Mouse (Mus musculus): ENCODE results near the gene Romo1.
"Not testable (repeated sequence)": the region's sequence is repeated elsewhere in the genome, so short reads cannot be mapped to it uniquely, and the experiment has no call there.

Romo1 gene

DNA sequence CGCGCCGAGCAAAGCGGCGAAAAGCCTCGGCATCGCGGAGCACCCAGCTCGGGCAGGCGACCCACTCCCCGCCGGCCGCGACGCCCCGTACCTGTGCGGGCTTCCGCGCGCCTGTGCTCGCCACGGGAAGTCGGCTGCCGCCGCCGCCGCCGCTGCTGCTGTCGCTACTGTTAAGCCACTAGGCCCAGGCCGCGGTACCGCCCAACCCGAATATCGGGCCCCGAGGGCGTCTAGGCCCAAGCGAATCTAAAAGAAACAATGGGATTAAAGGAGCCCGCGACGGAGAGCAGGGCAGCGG, 35.9 kb downstream of the Romo1 start:
- DNase-seq (ENCODE audit: low spot score) = no peak

DNA sequence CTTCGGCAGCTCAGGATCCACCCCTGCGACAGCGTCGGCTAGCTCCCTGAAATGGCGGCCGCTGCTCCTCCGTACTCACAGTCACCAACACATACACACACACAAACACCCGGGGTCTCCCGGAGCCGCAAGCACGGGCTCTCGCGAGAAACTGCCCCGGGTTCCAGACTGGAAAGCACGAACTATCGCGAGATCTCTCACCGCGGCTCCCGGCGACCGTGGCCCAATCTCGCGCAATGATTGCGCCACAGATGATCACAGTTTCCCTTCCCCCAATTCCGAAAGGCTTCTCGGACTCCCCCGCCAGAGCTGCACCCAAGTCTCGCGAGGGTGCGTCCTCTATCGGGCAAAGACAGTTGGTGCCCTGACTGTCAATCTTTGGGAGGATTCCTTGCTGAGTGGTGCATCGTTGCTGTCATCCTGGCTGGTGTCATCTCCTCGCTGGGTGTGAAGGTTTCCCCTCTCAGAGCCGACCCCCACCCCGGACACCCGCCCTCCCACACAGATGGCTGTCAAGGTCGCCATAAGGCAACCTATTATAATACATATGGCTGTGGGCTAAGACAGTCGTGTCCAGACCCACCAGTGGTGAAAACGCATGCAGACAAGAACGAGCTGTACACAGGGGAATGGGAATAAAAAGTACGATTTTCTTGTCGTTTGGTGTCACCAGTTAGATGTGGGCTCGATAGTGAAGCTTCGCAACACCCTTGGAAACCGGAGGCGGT, 36.4 kb downstream of the Romo1 start, which contains the start of gene Rbm39:
Rbm39 (minus strand) TSS at position 145 of the 728 bp plus-strand sequence.
- peak; percentile 100 for DNase-seq (ENCODE audit: low spot score)

DNA sequence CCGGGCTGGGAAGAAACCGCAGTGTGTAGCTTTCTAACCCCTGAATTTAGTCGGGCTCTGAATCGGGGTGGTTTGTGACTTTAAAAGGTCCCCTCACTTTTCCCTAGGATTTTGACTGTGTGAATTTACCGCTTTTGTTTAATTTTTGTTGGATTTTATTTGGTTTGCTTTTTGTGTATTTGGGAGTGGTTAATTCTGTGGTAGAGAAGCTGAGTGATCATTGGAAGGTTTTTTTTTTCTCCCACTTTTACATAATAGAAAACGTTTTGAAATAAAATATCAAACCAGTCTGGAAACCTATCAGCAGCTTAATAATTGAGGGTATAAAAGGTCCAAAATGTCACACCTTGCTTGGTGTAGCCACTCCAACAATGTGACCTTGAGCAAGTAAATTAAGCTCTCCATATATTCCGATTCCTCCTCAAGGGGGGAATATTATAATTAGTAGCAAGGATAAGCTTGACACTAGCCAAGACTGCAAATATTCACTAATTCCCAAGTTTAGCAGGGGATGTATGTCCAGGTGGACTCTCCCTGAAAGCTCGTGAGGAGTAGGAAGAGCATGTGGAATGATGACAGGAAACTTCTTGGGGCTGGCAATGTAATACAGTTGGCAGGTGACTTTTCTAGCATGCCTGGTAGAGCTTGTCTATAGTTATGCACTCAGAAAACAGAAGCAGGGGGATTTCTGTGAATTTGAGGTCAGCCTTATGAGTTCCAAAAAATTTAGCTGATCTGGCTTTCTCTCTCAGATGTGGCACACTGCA, 37.2 kb downstream of the Romo1 start:
- no peak for DNase-seq (ENCODE audit: low spot score)

DNA sequence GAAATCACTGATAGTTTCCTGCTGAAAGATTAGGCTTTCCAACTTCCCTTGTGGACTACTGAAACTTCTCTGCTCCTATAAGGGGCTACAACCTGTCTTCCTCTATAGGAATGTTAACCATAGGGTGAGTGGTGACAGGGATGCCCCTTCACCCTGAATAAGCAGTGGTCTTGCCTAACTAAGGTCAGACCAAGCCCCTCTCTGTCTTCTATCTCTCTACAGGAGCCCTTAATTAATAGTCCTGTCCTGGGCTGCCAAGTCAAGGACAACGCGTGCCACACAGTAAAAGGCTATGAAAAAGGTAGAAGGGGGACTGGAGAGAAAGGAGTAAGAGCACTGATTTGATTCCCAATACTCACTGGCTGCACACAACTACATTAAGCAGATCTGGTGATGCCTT, 37.8 kb downstream of the Romo1 start:
- DNase-seq (ENCODE audit: low spot score) = no peak

GRCm38 (mm10) chr2:156189241-156189640, 45.4 kb downstream of the Romo1 start:
- DNase-seq (ENCODE audit: low spot score) = not testable (repeated sequence)

DNA sequence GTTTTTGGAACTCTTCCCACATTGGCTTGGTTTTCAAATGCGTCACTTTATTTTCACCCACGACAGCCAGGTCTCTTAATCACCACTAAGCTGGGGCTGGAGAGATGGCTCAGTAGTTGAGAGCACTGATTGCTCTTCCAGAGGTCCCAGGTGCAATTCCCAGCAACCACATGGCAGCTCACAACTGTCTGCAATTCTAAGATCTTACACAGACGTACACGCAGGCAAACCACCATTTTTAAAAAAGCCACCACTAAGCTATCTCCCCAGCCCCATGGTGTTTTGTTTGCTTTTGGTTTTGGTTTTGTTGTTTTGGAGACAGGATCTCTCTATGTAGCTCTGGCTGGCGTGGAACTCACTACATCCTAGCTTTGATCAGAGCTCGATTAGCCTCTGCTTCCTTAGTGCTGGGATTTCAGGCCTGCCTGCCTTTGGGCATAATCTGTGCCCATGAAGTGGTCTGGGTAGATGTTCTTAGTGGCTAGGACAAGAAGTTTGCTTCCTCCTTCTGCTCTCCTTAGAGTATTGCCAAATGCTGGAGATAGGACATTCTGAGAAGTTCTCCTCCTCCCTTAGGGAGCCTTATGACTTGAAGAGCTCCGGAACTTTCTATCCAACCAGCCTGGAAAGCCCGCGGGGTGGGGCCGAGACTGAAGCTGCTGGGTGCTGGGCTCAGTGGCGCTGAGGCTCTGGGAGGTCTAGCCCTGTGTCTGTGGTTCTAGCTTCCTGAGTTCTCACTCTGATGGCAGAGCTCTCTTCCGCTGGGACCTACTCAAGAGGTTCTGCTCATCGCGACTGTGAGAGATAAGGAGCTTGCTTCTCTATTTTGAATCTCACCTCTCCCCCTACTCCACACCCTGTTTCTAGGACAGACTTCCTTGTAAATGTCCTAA, 46.4 kb downstream of the Romo1 start:
- DNase-seq (ENCODE audit: low spot score) = peak; percentile 80

DNA sequence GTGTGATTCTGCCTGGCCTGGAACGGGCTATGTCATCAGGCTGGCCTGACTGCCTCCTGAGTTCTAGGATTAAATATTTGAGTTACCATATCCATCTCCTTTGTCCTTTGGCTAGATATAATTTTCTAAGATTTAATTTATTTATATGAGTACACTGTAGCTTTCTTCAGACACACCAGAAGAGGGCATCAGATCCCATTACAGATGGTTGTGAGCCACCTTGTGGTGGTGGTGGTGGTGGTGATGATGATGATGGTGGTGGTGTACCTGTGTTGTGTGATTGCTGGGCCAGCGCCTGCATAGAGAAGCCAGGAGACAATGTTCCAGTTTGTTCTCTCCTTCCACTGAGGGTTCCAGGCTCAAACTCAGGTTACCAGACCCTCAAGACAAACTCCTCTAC, 47.7 kb downstream of the Romo1 start:
- DNase-seq (ENCODE audit: low spot score) = no peak

GRCm38 (mm10) chr2:156192068-156192467, 48.2 kb downstream of the Romo1 start:
- no peak for DNase-seq (ENCODE audit: low spot score)

DNA sequence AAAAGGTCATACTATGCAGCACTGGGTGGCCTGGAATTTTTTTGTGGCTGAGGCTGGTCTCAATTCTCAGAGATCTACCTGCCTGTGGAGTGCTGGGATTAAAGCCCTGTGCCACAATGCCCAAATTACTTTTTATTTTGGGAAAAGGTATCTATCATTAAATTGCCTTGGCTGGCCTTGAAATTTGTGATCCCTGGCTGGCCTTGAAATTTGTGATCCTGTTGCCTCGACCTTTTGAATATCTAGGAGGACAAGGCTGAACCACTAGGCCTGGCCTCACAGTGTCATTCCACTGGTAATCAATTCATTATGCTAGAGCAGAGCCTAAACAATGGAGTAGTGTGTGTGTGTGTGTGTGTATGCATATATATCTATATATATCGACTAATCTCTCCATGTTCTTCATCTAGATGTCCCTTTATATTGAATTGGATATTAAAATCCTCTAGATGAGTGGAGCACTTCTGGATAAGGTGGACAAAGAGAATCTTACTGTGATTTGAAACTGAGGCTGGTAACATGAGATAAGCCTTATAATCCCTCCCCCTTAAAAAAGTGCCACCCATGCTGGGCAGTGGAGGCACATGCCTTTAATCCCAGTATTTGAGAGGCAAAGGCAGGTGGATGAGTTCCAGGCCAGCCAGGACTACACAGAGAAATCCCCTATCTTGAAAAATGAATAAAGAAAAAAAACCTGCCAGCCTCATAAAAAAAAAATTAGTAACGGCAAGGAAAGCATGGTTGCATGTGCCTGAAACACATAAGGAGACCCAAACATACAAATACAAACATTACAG, 49.4 kb downstream of the Romo1 start:
- no peak for DNase-seq (ENCODE audit: low spot score)

- DNase-seq (ENCODE audit: low spot score) = no peak
Measured at GRCm38 (mm10) chr2:156194571-156194970, 50.7 kb downstream of the Romo1 start.

All from T-cell, adult 2 months (primary cell).